Mouse (Mus musculus) central nervous system, embryonic 18 days (tissue): ENCODE results near the gene Pogk. TPM values are rescaled to one million over a fixed set of nuclear protein-coding genes. Genes with fewer than 3 reads are reported as not detected.

Source experiments
- polyA plus RNA-seq: library from polyadenylated mRNA; depleted of rRNA; stranded (reverse); fragments of >200 nt; gene quantifications from 2 replicates; pipeline ENCODE4 v1.2.3, GENCODE M21; 2012; rRNA removed

Pogk gene
- 44.9 and 46.3 TPM in 2 replicates for polyA plus RNA-seq

DNA sequence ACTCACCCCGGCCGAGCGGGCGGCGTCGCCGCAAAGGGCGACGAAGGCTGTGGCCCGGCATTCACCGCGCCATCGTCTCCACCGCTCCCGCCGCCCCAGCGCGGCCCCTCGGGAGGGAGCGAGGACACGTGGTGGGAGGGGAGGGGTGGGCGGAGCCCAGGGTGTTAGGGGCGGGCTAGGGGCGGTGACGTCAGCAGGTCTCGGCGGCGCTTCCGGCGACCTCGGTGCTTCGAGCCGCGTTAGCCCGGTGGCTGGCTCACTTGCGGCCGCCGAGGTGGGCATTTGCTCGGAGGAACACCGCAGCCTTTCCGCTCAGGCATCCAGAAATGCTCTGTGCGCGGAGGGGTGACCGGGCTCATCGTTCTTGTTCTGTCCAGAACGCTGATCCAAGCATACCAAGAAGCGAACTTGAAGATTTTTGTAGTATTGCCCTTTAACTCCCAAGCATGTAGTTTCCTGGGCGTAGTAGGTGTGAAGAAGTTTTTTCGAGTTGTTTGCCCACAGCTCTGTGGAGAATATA is at the start of gene Pogk:
Pogk (minus strand) TSS at position 163 of the 520 bp plus-strand sequence.

GRCm38 (mm10) chr1:166379013-166379629 is 30.5 kb downstream of the Pogk start, which contains the start of gene Tada1:
Gene Tada1 (plus strand): TSS chr1:166379097.

Other genes starting within 250 kb of the Pogk start
- 0.04 and 0.07 TPM in 2 replicates for gene Mael, start 171.1 kb downstream of the Pogk start, polyA plus RNA-seq
- gene Ildr2, start 155.7 kb downstream of the Pogk start, polyA plus RNA-seq, result 6.3 and 6.6 TPM in 2 replicates
- gene Tada1, start 30.8 kb downstream of the Pogk start, polyA plus RNA-seq, result 79.8 and 80.3 TPM in 2 replicates
- gene Gm4846, start 87.7 kb upstream of the Pogk start, polyA plus RNA-seq, result 0.04 TPM in 1 of 2 replicates, not detected in the other
- gene Gm4847, start 237.8 kb upstream of the Pogk start, polyA plus RNA-seq, result not detected in 2 replicates